ENCODE assay signal across 8 mouse cellular contexts in the genomic region with DNA sequence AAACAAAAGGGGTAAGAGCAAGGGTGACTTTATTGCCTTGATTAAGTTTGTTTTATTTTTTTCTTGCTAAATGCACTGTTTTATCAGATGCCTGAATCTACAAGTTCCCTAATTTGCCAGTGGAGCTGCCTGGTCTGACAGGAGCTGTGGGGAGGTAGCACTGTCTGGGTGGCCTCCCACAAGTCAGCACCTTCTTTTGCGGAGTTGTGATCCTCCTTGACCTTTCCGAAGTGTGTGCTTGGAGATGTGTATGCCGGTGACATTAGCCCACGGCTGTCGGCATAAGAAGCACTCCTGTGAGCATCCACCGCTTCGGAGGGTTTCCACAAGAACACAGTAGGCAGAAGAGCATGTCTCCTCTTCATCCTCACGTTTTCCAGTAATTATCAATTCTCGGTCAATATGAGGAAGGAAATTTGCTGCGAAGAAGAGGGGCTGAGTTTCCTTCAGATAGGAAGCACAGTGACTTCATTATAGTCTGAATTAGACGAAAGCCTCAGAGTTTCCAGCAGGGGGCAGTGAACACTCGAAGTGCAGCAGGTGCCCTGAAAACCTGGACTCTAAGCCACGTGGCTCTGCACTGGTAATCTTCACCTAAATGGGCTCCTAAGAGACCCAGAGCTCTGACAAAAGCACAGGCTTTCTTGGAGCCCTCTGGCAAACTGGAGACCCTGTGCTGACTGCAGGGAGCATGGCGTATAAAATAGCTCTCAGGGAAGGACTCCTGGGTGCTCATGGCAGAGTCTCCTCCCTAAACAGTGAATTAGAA.
DNase-seq lines count a peak whose midpoint lies in the region; ATAC-seq and TF ChIP-seq lines count a peak whose summit lies in the region.
"Had no signal": no experiment of that assay in that cellular context is flagged by ENCODE, and none has a peak within 500 bp of the region (broad histone marks: within the 10 kb centered on the region; RNA-seq: fewer than 3 reads in every experiment).

No protein-coding gene starts in this region.

- no peak for TF ChIP-seq EP300 in heart, postnatal 0 days (IDR thresholded peaks at IDR 0.05; ENCODE audit: low read depth)

- H3K9me3 ChIP-seq in embryonic facial prominence, embryonic 14.5 days (ENCODE audit: control insufficient read depth, low read length), result no peaks in the 10 kb centered on the region
- no peaks in the 10 kb centered on the region for H3K9me3 ChIP-seq in heart, postnatal 0 days (replicated peaks; ENCODE audit: control insufficient read depth, low read length)
- H3K9me3 ChIP-seq: stomach, embryonic 15.5 days had no signal

- no peak overlapping the region for H3K27ac ChIP-seq in embryonic facial prominence, embryonic 14.5 days (replicated peaks; ENCODE audit: low read depth, low read length)
- no peak overlapping the region for H3K27ac ChIP-seq in heart, postnatal 0 days (ENCODE audit: low read depth)
- H3K27ac ChIP-seq: stomach, embryonic 15.5 days had no signal

- no peak overlapping the region for H3K9ac ChIP-seq in embryonic facial prominence, embryonic 14.5 days (ENCODE audit: low read depth, low read length)
- no peak overlapping the region for H3K9ac ChIP-seq in heart, postnatal 0 days (replicated peaks; ENCODE audit: low read depth, low read length)
- H3K9ac ChIP-seq: stomach, embryonic 15.5 days had no signal

- no peaks in the 10 kb centered on the region for H3K27me3 ChIP-seq in embryonic facial prominence, embryonic 14.5 days (replicated peaks; ENCODE audit: control insufficient read depth, insufficient read depth, low read length)
- H3K27me3 ChIP-seq in heart, postnatal 0 days (ENCODE audit: control insufficient read depth, insufficient read depth, low read length), result no peaks in the 10 kb centered on the region
- H3K27me3 ChIP-seq: stomach, embryonic 15.5 days had no signal

- no peak overlapping the region for H3K4me3 ChIP-seq in embryonic facial prominence, embryonic 14.5 days (ENCODE audit: low read depth, low read length)
- no peak overlapping the region for H3K4me3 ChIP-seq in heart, postnatal 0 days (ENCODE audit: low read depth, low read length)
- H3K4me3 ChIP-seq: stomach, embryonic 15.5 days had no signal

- peak; percentile 27 for DNase-seq in Muller cell, postnatal 12 days (ENCODE audit: inconsistent ontology term)
- peak; percentile 54 for DNase-seq in adrenal gland, postnatal 25 days
- peak; percentile 83 for DNase-seq in embryonic facial prominence, embryonic 14.5 days (ENCODE audit: low spot score)
- DNase-seq in heart, postnatal 0 days (ENCODE audit: low spot score), result peak; percentile 49
- DNase-seq in large intestine, adult 2 months (ENCODE audit: low read depth, low spot score), result peak; percentile 16
- peak; percentile 52 for DNase-seq in skeletal muscle tissue, adult 2 months (ENCODE audit: low read depth, low spot score)

- no peaks in the 10 kb centered on the region for H3K4me1 ChIP-seq in embryonic facial prominence, embryonic 14.5 days (ENCODE audit: control insufficient read depth, insufficient read depth, low read length)
- H3K4me1 ChIP-seq in heart, postnatal 0 days (ENCODE audit: control insufficient read depth, insufficient read depth), result no peaks in the 10 kb centered on the region
- H3K4me1 ChIP-seq: stomach, embryonic 15.5 days had no signal

- ATAC-seq in embryonic facial prominence, embryonic 14.5 days (ENCODE audit: low read depth), result peak; percentile 71
- ATAC-seq in heart, postnatal 0 days (ENCODE audit: insufficient read depth, low read depth), result no peak
- ATAC-seq in megakaryocyte progenitor cell, adult 5-6 weeks (replicated peaks; ENCODE audit: poor library complexity), result peak; percentile 46; the same call in 1 of the 2 replicates

- WGBS in embryonic facial prominence, embryonic 14.5 days, result 46% methylated on average over 14 of the region's 14 CpGs
- 31% methylated on average over 14 of the region's 14 CpGs for WGBS in heart, postnatal 0 days
- 45% methylated on average over 14 of the region's 14 CpGs for WGBS in large intestine, adult 2 months

- TF ChIP-seq CTCF in heart, postnatal 0 days (IDR thresholded peaks at IDR 0.05; ENCODE audit: low read depth), result peak; percentile 78

- no peak overlapping the region for H3K4me2 ChIP-seq in embryonic facial prominence, embryonic 14.5 days (ENCODE audit: low read depth, low read length)
- H3K4me2 ChIP-seq in heart, postnatal 0 days (ENCODE audit: low read depth, low read length), result no peak overlapping the region
- H3K4me2 ChIP-seq: stomach, embryonic 15.5 days had no signal

- H3K36me3 ChIP-seq in embryonic facial prominence, embryonic 14.5 days (ENCODE audit: control insufficient read depth, insufficient read depth, low read length), result no peaks in the 10 kb centered on the region
- no peaks in the 10 kb centered on the region for H3K36me3 ChIP-seq in heart, postnatal 0 days (replicated peaks; ENCODE audit: control insufficient read depth, insufficient read depth, low read length)
- H3K36me3 ChIP-seq: stomach, embryonic 15.5 days had no signal

Comparison
In these comparisons a context has a peak if more than half of its experiments do, and no peak if none do; other contexts are left out.
1. DNase-seq: peak in every context shown above with its lines; median percentile 83 in embryonic facial prominence, embryonic 14.5 days; 54 in adrenal gland, postnatal 25 days; 52 in skeletal muscle tissue, adult 2 months; 49 in heart, postnatal 0 days; 27 in Muller cell, postnatal 12 days; 16 in large intestine, adult 2 months.